Mouse (Mus musculus): ENCODE data around the gene Isg20. TPM values are rescaled to one million over a fixed set of nuclear protein-coding genes. Genes with fewer than 3 reads are reported as not detected.

Isg20 gene
- polyA plus RNA-seq, 1 experiment from 2014 or later, result 3.0 TPM

- Histone ChIP-seq H3K36me3 (ENCODE audit: insufficient read depth, low read length) (peaks cover 8% of the 10 kb centered on the region; the same call in 1 of the 2 replicates), H3K4me2 (replicated peaks; ENCODE audit: low read depth, low read length) (peak within 1 kb of the TSS; percentile 87), H3K27ac (ENCODE audit: low read length) (peak within 1 kb of the TSS; percentile 73; the same call in 1 of the 2 replicates), H3K27me3 (ENCODE audit: insufficient read depth, low read length) (no peaks in the 10 kb centered on the region), H3K9me3 (ENCODE audit: low read length) (no peaks in the 10 kb centered on the region), H3K4me1 (ENCODE audit: insufficient read depth, low read length) (peaks cover 19% of the 10 kb centered on the region), H3K4me3 (ENCODE audit: low read length) (peak within 1 kb of the TSS; percentile 99), H3K9ac (replicated peaks; ENCODE audit: low read length) (peak within 1 kb of the TSS; percentile 85)
- under 1% methylated on average over 53 of the region's 53 CpGs for WGBS
- peak; percentile 99 for ATAC-seq (ENCODE audit: low FRiP score, low TSS enrichment)
These were observed 17.4 kb upstream of the Isg20 start, which contains the start of gene Aen for GRCm38 (mm10) chr7:78895653-78896333. TSS of gene Aen (plus strand) at chr7:78895854.

GRCm38 (mm10) chr7:78897567-78897966, 15.7 kb upstream of the Isg20 start:
- H3K27ac ChIP-seq (ENCODE audit: low read length), result no peak overlapping the region
- H3K4me2 ChIP-seq (replicated peaks; ENCODE audit: low read depth, low read length), result no peak overlapping the region
- H3K9me3 ChIP-seq (ENCODE audit: low read length), result no peaks in the 10 kb centered on the region
- peaks cover 19% of the 10 kb centered on the region for H3K4me1 ChIP-seq (ENCODE audit: insufficient read depth, low read length)
- H3K27me3 ChIP-seq (ENCODE audit: insufficient read depth, low read length), result no peaks in the 10 kb centered on the region
- H3K4me3 ChIP-seq (ENCODE audit: low read length), result no peak overlapping the region
- 0 out of 2 replicates have a peak overlapping the region, but pooled peaks have one; percentile 12 for H3K9ac ChIP-seq (replicated peaks; ENCODE audit: low read length)
- ATAC-seq (ENCODE audit: low FRiP score, low TSS enrichment), result no peak
- WGBS, result 93% methylated on average over 3 of the region's 3 CpGs
- peaks cover 15% of the 10 kb centered on the region for H3K36me3 ChIP-seq (ENCODE audit: insufficient read depth, low read length)

DNA sequence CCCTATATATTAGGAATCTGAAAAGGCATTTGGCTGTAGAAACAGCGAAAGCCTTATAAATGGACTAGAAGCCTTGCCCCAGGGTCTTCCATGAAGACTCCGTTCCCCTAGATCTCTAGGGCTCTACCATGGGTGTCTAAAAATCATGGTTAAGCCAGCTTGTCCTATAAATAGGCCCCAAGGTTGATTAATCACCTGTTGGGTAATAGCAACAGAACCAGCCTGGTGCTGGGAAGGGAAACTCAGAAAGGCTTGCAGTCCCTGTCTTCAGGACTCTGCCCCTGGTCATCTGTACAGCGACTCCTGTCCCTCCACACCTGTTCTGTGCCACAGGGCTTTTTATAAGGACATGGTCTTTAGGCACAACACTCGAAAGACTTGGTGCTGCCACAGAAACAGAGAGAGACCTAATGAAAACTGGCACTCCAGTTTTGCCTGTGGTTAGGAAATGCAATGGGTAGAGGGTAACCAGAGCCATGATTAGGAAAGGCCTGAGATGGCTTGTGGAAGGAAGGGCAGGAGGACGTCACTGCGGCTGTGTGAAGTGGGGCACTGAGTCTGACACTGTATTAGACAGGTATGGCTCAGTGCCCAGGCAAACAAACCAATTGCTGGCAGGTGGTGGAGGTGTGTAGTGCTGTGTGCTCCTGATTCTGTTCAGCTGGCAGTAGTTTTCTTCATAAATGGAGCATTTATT, 9.9 kb upstream of the Isg20 start:
- no peak overlapping the region for H3K4me2 ChIP-seq (replicated peaks; ENCODE audit: low read depth, low read length)
- no peaks in the 10 kb centered on the region for H3K9me3 ChIP-seq (ENCODE audit: low read length)
- no peaks in the 10 kb centered on the region for H3K27me3 ChIP-seq (ENCODE audit: insufficient read depth, low read length)
- H3K36me3 ChIP-seq (ENCODE audit: insufficient read depth, low read length), result peaks cover 49% of the 10 kb centered on the region
- H3K27ac ChIP-seq (ENCODE audit: low read length), result no peak overlapping the region
- no peaks in the 10 kb centered on the region for H3K4me1 ChIP-seq (ENCODE audit: insufficient read depth, low read length)
- no peak for ATAC-seq (ENCODE audit: low FRiP score, low TSS enrichment)
- no peak overlapping the region for H3K4me3 ChIP-seq (ENCODE audit: low read length)
- no peak overlapping the region for H3K9ac ChIP-seq (replicated peaks; ENCODE audit: low read length)
- WGBS, result 95% methylated on average over 6 of the region's 6 CpGs

DNA sequence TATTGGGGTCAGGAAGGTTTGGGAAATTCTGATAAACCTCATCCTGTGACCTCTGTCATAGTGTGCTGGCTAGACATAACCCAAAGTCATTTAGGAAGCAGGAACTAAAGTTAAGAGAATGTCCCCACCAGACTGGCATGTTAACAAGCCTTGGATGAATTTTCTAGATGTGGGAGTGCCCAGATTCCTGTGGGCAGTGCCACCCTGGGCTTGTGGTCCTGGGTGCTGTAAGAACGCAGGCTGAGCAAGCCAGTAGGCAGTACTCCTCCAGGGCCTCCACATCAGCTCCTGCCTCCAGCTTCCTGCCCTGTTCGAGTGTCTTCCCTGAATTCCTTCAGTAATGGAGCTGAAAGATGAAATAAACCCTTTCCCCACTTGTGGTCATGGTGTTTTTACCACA, 9.0 kb upstream of the Isg20 start:
- Histone ChIP-seq H3K9ac (replicated peaks; ENCODE audit: low read length) (no peak overlapping the region), H3K36me3 (ENCODE audit: insufficient read depth, low read length) (peaks cover 45% of the 10 kb centered on the region), H3K27ac (ENCODE audit: low read length) (no peak overlapping the region), H3K4me2 (replicated peaks; ENCODE audit: low read depth, low read length) (no peak overlapping the region), H3K9me3 (ENCODE audit: low read length) (no peaks in the 10 kb centered on the region), H3K27me3 (ENCODE audit: insufficient read depth, low read length) (no peaks in the 10 kb centered on the region), H3K4me3 (ENCODE audit: low read length) (no peak overlapping the region), H3K4me1 (ENCODE audit: insufficient read depth, low read length) (no peaks in the 10 kb centered on the region)
- ATAC-seq (ENCODE audit: low FRiP score, low TSS enrichment), result no peak
- 92% methylated on average over 2 of the region's 2 CpGs for WGBS

GRCm38 (mm10) chr7:78909026-78909425, 4.2 kb upstream of the Isg20 start:
- Histone ChIP-seq H3K27me3 (ENCODE audit: insufficient read depth, low read length) (no peaks in the 10 kb centered on the region), H3K27ac (ENCODE audit: low read length) (no peak overlapping the region), H3K4me3 (ENCODE audit: low read length) (no peak overlapping the region), H3K4me2 (replicated peaks; ENCODE audit: low read depth, low read length) (no peak overlapping the region), H3K36me3 (ENCODE audit: insufficient read depth, low read length) (peaks cover 31% of the 10 kb centered on the region), H3K9me3 (ENCODE audit: low read length) (no peaks in the 10 kb centered on the region), H3K4me1 (ENCODE audit: insufficient read depth, low read length) (peaks cover 8% of the 10 kb centered on the region), H3K9ac (replicated peaks; ENCODE audit: low read length) (no peak overlapping the region)
- WGBS, result 92% methylated on average over 6 of the region's 6 CpGs
- no peak for ATAC-seq (ENCODE audit: low FRiP score, low TSS enrichment)

- ATAC-seq (ENCODE audit: low FRiP score, low TSS enrichment), result no peak
- no peaks in the 10 kb centered on the region for H3K9me3 ChIP-seq (ENCODE audit: low read length)
- H3K4me3 ChIP-seq (ENCODE audit: low read length), result no peak overlapping the region
- no peak overlapping the region for H3K4me2 ChIP-seq (replicated peaks; ENCODE audit: low read depth, low read length)
- H3K27me3 ChIP-seq (ENCODE audit: insufficient read depth, low read length), result no peaks in the 10 kb centered on the region
- no peak overlapping the region for H3K27ac ChIP-seq (ENCODE audit: low read length)
- 46% methylated on average over 6 of the region's 6 CpGs for WGBS
- H3K9ac ChIP-seq (replicated peaks; ENCODE audit: low read length), result no peak overlapping the region
- H3K36me3 ChIP-seq (ENCODE audit: insufficient read depth, low read length), result peaks cover 19% of the 10 kb centered on the region
- H3K4me1 ChIP-seq (ENCODE audit: insufficient read depth, low read length), result peaks cover 8% of the 10 kb centered on the region
These were observed 2.7 kb upstream of the Isg20 start for GRCm38 (mm10) chr7:78910336-78911098.

DNA sequence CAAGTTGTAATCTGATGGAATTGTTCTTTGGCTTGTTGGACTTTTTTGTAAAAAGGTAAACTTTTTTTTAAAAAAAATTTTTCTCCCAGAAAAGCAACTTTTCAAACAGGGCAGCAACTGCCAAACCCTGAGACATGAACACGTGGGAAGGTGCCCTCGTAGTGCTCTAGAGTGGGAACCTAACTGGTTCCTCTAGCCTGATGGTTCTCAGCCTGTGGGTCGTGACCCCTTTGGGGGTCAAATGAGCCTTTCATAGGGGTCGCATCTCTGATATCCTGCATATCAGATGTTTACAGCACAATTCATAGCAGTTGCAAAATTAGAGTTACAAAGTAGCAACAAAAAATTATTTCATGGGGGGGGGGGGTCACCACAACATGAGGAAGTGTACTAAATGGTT, 2.0 kb upstream of the Isg20 start:
- Histone ChIP-seq H3K27me3 (ENCODE audit: insufficient read depth, low read length) (no peaks in the 10 kb centered on the region), H3K9me3 (ENCODE audit: low read length) (no peaks in the 10 kb centered on the region), H3K4me3 (ENCODE audit: low read length) (no peak overlapping the region), H3K27ac (ENCODE audit: low read length) (no peak overlapping the region), H3K9ac (replicated peaks; ENCODE audit: low read length) (no peak overlapping the region), H3K4me1 (ENCODE audit: insufficient read depth, low read length) (peaks cover 8% of the 10 kb centered on the region), H3K36me3 (ENCODE audit: insufficient read depth, low read length) (peaks cover 13% of the 10 kb centered on the region), H3K4me2 (replicated peaks; ENCODE audit: low read depth, low read length) (no peak overlapping the region)
- ATAC-seq (ENCODE audit: low FRiP score, low TSS enrichment), result no peak
- 91% methylated on average over 4 of the region's 4 CpGs for WGBS

DNA sequence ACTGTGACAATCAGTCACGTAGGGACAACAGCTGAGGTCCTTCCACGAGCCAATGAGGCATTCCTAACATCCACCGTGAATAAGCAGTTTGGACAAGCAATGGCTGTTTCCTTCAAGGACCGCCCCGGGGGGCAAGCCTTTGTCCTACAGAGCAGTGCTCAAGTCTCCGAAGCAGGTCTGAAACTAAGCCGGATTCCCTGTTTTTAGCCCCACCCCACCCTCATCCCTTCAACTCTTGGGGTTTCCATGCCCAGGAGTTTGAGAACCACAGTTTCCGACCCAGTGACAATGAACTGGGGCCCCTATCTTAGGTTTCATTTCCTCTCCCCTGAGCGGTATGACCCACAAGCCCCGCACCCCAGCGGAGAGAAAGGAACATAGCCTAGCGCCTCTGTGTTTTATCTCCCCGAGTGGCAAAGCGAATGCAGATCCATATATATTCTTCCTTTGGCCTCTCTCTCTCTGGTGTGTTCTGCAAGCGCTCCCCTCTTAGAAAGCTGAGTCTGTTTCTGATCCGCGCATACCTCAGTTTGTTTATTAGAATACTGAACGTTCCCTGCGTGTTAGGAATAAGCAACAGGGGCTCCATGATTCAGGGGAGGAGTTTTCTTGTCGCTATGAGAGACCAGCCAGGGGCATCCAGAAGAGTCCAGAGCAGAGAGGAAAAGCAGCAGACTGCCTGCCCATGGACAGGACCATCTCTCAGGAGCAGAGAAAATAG, 811 bp upstream of the Isg20 start:
- H3K4me1 ChIP-seq (ENCODE audit: insufficient read depth, low read length), result peaks cover 8% of the 10 kb centered on the region
- WGBS, result 15% methylated on average over 20 of the region's 20 CpGs
- H3K4me3 ChIP-seq (ENCODE audit: low read length), result peak overlapping the region; percentile 28
- ATAC-seq (ENCODE audit: low FRiP score, low TSS enrichment), result no peak; the same call in 1 of the 2 replicates
- peak overlapping the region; percentile 36 for H3K9ac ChIP-seq (replicated peaks; ENCODE audit: low read length)
- peaks cover 5% of the 10 kb centered on the region for H3K36me3 ChIP-seq (ENCODE audit: insufficient read depth, low read length)
- peak overlapping the region; percentile 56 for H3K4me2 ChIP-seq (replicated peaks; ENCODE audit: low read depth, low read length)
- H3K27me3 ChIP-seq (ENCODE audit: insufficient read depth, low read length), result no peaks in the 10 kb centered on the region
- no peaks in the 10 kb centered on the region for H3K9me3 ChIP-seq (ENCODE audit: low read length)
- no peak overlapping the region for H3K27ac ChIP-seq (ENCODE audit: low read length)
